Mouse (Mus musculus): ENCODE results near the gene Smim20. TPM values are rescaled to one million over a fixed set of nuclear protein-coding genes. Genes with fewer than 3 reads are reported as not detected.

Smim20 gene
- total RNA-seq, 1 experiment from 2014 or later = 23.4 TPM

- peak; percentile 62 to 65 for ATAC-seq (replicated peaks in 1 of 2; ENCODE audit: insufficient read depth in 1 of 2, low FRiP score in 2 of 2, low TSS enrichment in 1 of 2, low read depth in 1 of 2, poor library complexity in 2 of 2, severe bottlenecking in 2 of 2)
Measured at GRCm38 (mm10) chr5:53258038-53258786, 8.7 kb upstream of the Smim20 start.

GRCm38 (mm10) chr5:53259894-53260293 is 7.0 kb upstream of the Smim20 start:
- ATAC-seq (replicated peaks in 1 of 2; ENCODE audit: insufficient read depth in 1 of 2, low FRiP score in 2 of 2, low TSS enrichment in 1 of 2, low read depth in 1 of 2, poor library complexity in 2 of 2, severe bottlenecking in 2 of 2) = no peak

GRCm38 (mm10) chr5:53261999-53262398 is 4.9 kb upstream of the Smim20 start:
- no peak for ATAC-seq (replicated peaks in 1 of 2; ENCODE audit: insufficient read depth in 1 of 2, low FRiP score in 2 of 2, low TSS enrichment in 1 of 2, low read depth in 1 of 2, poor library complexity in 2 of 2, severe bottlenecking in 2 of 2)

- no peak for ATAC-seq (replicated peaks in 1 of 2; ENCODE audit: insufficient read depth in 1 of 2, low FRiP score in 2 of 2, low TSS enrichment in 1 of 2, low read depth in 1 of 2, poor library complexity in 2 of 2, severe bottlenecking in 2 of 2)
Measured at GRCm38 (mm10) chr5:53264061-53264460, 2.8 kb upstream of the Smim20 start.

- no peak for ATAC-seq (replicated peaks in 1 of 2; ENCODE audit: insufficient read depth in 1 of 2, low FRiP score in 2 of 2, low TSS enrichment in 1 of 2, low read depth in 1 of 2, poor library complexity in 2 of 2, severe bottlenecking in 2 of 2)
Measured at GRCm38 (mm10) chr5:53265740-53266139, 1.1 kb upstream of the Smim20 start.

- ATAC-seq (replicated peaks in 1 of 2; ENCODE audit: insufficient read depth in 1 of 2, low FRiP score in 2 of 2, low TSS enrichment in 1 of 2, low read depth in 1 of 2, poor library complexity in 2 of 2, severe bottlenecking in 2 of 2) = no peak
Measured at GRCm38 (mm10) chr5:53266181-53266580, 702 bp upstream of the Smim20 start.

GRCm38 (mm10) chr5:53268095-53268692 is 1.3 kb downstream of the Smim20 start:
- ATAC-seq (replicated peaks in 1 of 2; ENCODE audit: insufficient read depth in 1 of 2, low FRiP score in 2 of 2, low TSS enrichment in 1 of 2, low read depth in 1 of 2, poor library complexity in 2 of 2, severe bottlenecking in 2 of 2) = no peak

- ATAC-seq (replicated peaks in 1 of 2; ENCODE audit: insufficient read depth in 1 of 2, low FRiP score in 2 of 2, low TSS enrichment in 1 of 2, low read depth in 1 of 2, poor library complexity in 2 of 2, severe bottlenecking in 2 of 2) = no peak
Measured at GRCm38 (mm10) chr5:53269799-53270198, 2.9 kb downstream of the Smim20 start.

GRCm38 (mm10) chr5:53270947-53271711 is 4.2 kb downstream of the Smim20 start:
- no peak for ATAC-seq (replicated peaks in 1 of 2; ENCODE audit: insufficient read depth in 1 of 2, low FRiP score in 2 of 2, low TSS enrichment in 1 of 2, low read depth in 1 of 2, poor library complexity in 2 of 2, severe bottlenecking in 2 of 2)

GRCm38 (mm10) chr5:53272626-53273025 is 5.7 kb downstream of the Smim20 start:
- no peak for ATAC-seq (replicated peaks in 1 of 2; ENCODE audit: insufficient read depth in 1 of 2, low FRiP score in 2 of 2, low TSS enrichment in 1 of 2, low read depth in 1 of 2, poor library complexity in 2 of 2, severe bottlenecking in 2 of 2)

GRCm38 (mm10) chr5:53273699-53274430 is 7.0 kb downstream of the Smim20 start:
- no peak for ATAC-seq (replicated peaks in 1 of 2; ENCODE audit: insufficient read depth in 1 of 2, low FRiP score in 2 of 2, low TSS enrichment in 1 of 2, low read depth in 1 of 2, poor library complexity in 2 of 2, severe bottlenecking in 2 of 2)

GRCm38 (mm10) chr5:53274811-53275355 is 8.0 kb downstream of the Smim20 start:
- ATAC-seq (replicated peaks in 1 of 2; ENCODE audit: insufficient read depth in 1 of 2, low FRiP score in 2 of 2, low TSS enrichment in 1 of 2, low read depth in 1 of 2, poor library complexity in 2 of 2, severe bottlenecking in 2 of 2) = no peak

GRCm38 (mm10) chr5:53275376-53275775 is 8.5 kb downstream of the Smim20 start:
- ATAC-seq (replicated peaks in 1 of 2; ENCODE audit: insufficient read depth in 1 of 2, low FRiP score in 2 of 2, low TSS enrichment in 1 of 2, low read depth in 1 of 2, poor library complexity in 2 of 2, severe bottlenecking in 2 of 2) = no peak

GRCm38 (mm10) chr5:53276470-53277022 is 9.7 kb downstream of the Smim20 start:
- no peak for ATAC-seq (replicated peaks in 1 of 2; ENCODE audit: insufficient read depth in 1 of 2, low FRiP score in 2 of 2, low TSS enrichment in 1 of 2, low read depth in 1 of 2, poor library complexity in 2 of 2, severe bottlenecking in 2 of 2)

GRCm38 (mm10) chr5:53277716-53278263 is 10.9 kb downstream of the Smim20 start:
- ATAC-seq (replicated peaks in 1 of 2; ENCODE audit: insufficient read depth in 1 of 2, low FRiP score in 2 of 2, low TSS enrichment in 1 of 2, low read depth in 1 of 2, poor library complexity in 2 of 2, severe bottlenecking in 2 of 2) = no peak

- no peak for ATAC-seq (replicated peaks in 1 of 2; ENCODE audit: insufficient read depth in 1 of 2, low FRiP score in 2 of 2, low TSS enrichment in 1 of 2, low read depth in 1 of 2, poor library complexity in 2 of 2, severe bottlenecking in 2 of 2)
Measured at GRCm38 (mm10) chr5:53279216-53279813, 12.4 kb downstream of the Smim20 start.

All from hematopoietic stem cell, adult 5-6 weeks (primary cell).